Mouse (Mus musculus) lung, postnatal 0 days (tissue): ENCODE data around the gene Rcn2.
"Not testable (repeated sequence)": the region's sequence is repeated elsewhere in the genome, so short reads cannot be mapped to it uniquely, and the experiment has no call there.

Source experiments
- CTCF ChIP-seq: IDR thresholded peaks from 2 replicates; pipeline ENCODE4 v1.5.1; 2016; ENCODE audit warnings: antibody characterized with exemption, mild to moderate bottlenecking
- EP300 ChIP-seq: IDR thresholded peaks from 2 replicates; pipeline ENCODE4 v1.6.1; 2016; ENCODE audit warnings: antibody characterized with exemption, mild to moderate bottlenecking, control low read depth

DNA sequence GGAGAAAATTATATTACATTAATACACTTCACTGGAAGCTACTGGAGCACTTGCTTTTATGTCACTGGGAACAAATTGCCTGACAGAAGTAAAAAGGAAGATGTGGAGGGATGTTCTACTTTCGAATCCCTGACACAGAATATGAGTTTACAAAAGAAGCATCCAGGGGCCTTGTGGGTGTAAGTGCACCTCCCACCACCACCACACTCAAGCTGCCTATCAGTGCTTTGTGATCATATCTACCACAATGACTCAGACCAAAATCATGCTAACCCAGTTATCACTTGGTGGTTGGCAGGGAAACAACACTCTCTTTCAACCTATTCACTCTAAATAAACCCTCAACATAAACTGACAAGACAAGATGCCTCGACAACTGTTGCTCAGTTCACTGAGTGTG, 37.0 kb upstream of the Rcn2 start:
- not testable (repeated sequence) for TF ChIP-seq EP300, CTCF
